Mouse (Mus musculus): ENCODE data around the gene Lrrc3. TPM values are rescaled to one million over a fixed set of nuclear protein-coding genes. Genes with fewer than 3 reads are reported as not detected.

Lrrc3 gene
- polyA plus RNA-seq, 1 experiment = 8.6 TPM

GRCm38 (mm10) chr10:77869651-77870050 lies 32.7 kb downstream of the Lrrc3 start:
- no peak overlapping the region for H3K4me3 ChIP-seq (ENCODE audit: insufficient read depth, low read depth, low read length)
- no peaks in the 10 kb centered on the region for H3K27me3 ChIP-seq (replicated peaks; ENCODE audit: control insufficient read depth, insufficient read depth, low read length)
- no peak overlapping the region for H3K27ac ChIP-seq (ENCODE audit: insufficient read depth, low read depth, low read length)
- no peak for TF ChIP-seq CTCF (conservative IDR thresholded peaks at IDR 0.05; ENCODE audit: insufficient read depth, insufficient read length, low read depth, low read length)
- no peaks in the 10 kb centered on the region for H3K4me1 ChIP-seq (ENCODE audit: control insufficient read depth, insufficient read depth, low read length)
- no peaks in the 10 kb centered on the region for H3K36me3 ChIP-seq (ENCODE audit: control insufficient read depth, insufficient read depth, low read length)
- DNase-seq = no peak
- 91% methylated on average over 7 of the region's 7 CpGs for WGBS

DNA sequence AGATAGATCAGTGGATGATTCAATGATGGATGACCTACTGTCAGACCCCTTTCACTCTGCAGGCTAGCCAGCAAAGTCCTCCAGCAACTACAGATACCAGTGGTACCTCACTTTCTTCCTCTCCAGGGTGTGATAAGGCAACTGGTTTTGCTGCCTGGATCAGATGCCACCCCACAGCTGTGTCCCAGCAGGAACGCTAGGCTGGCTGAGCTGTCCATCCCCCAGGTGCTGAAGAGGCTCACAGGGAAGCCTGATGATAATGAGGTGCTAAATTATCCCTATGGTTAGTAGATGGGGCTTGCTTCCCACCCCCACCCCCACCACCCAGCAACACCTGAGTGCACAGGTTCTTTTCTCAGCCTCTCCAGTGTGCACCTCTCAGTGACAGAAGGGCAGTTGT lies 34.8 kb downstream of the Lrrc3 start:
- H3K27ac ChIP-seq (ENCODE audit: insufficient read depth, low read depth, low read length) = no peak overlapping the region
- H3K36me3 ChIP-seq (ENCODE audit: control insufficient read depth, insufficient read depth, low read length) = no peaks in the 10 kb centered on the region
- no peak for DNase-seq
- H3K4me3 ChIP-seq (ENCODE audit: insufficient read depth, low read depth, low read length) = no peak overlapping the region
- 23% methylated on average over 1 of the region's 1 CpGs for WGBS
- no peaks in the 10 kb centered on the region for H3K27me3 ChIP-seq (replicated peaks; ENCODE audit: control insufficient read depth, insufficient read depth, low read length)
- no peak for TF ChIP-seq POLR2A (IDR thresholded peaks at IDR 0.05; ENCODE audit: low read depth, low read length)
- no peak for TF ChIP-seq CTCF (conservative IDR thresholded peaks at IDR 0.05; ENCODE audit: insufficient read depth, insufficient read length, low read depth, low read length)
- H3K4me1 ChIP-seq (ENCODE audit: control insufficient read depth, insufficient read depth, low read length) = no peaks in the 10 kb centered on the region

DNA sequence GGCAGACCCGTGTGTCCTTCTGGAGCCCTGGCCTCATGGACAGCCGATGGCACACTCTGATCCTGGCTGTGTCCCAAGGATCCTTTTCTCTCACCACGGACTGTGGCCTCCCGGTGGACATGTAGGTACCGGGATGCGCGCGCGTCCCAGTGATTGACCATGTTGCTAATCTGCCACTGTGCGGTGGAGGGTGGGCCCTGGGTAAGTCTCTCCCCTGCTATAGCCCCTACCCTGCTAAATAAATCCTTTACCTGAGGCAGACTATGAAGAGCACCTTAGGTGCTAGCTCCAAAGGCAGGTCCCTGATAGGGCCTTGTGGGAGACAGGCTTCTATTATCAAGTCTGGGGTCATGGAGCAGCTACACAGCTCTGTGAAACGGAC lies 37.6 kb downstream of the Lrrc3 start:
- Histone ChIP-seq H3K27me3 (replicated peaks; ENCODE audit: control insufficient read depth, insufficient read depth, low read length) (no peaks in the 10 kb centered on the region), H3K4me3 (ENCODE audit: insufficient read depth, low read depth, low read length) (peak overlapping the region; percentile 2; the same call in 1 of the 2 replicates), H3K27ac (ENCODE audit: insufficient read depth, low read depth, low read length) (no peak overlapping the region), H3K36me3 (ENCODE audit: control insufficient read depth, insufficient read depth, low read length) (no peaks in the 10 kb centered on the region), H3K4me1 (ENCODE audit: control insufficient read depth, insufficient read depth, low read length) (no peaks in the 10 kb centered on the region)
- DNase-seq = no peak
- TF ChIP-seq POLR2A (IDR thresholded peaks at IDR 0.05; ENCODE audit: low read depth, low read length) (no peak), CTCF (conservative IDR thresholded peaks at IDR 0.05; ENCODE audit: insufficient read depth, insufficient read length, low read depth, low read length) (no peak)
- WGBS = 33% methylated on average over 11 of the region's 11 CpGs

DNA sequence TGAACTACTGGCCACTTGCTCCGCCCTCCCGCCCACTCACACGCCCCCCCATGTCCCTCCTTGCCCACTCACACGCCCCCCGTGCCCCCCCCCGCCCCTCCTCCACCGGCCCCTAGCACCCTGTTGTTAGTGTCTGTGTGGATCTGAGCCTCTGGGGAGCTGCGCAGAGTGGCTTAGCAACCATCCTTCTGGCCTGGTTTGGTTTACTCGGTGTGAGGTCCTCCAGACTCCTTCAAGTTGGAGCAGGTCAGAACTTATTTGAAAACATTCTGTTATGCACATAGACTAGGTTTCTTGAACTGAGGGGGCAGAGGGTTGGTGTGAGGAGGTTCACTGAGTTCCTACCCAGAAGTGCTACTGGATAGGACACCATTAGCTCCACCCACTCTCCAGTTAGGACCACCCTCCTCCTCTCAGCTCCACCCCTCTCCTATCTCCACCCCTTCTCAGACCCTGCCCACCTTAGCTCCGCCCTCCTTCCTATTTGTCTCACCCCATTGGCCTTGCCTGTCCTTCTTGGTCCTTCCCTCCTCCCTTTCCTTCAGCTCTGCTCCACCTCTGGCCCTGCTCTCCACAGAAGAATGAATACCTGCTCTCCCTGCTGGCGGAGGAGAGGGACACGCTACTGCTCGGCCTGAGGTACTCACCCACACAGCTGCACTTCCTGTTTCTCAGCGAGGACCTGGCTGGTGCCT lies 38.1 kb downstream of the Lrrc3 start:
- no peaks in the 10 kb centered on the region for H3K4me1 ChIP-seq (ENCODE audit: control insufficient read depth, insufficient read depth, low read length)
- no peak overlapping the region for H3K27ac ChIP-seq (ENCODE audit: insufficient read depth, low read depth, low read length)
- DNase-seq = peak; percentile 79
- H3K4me3 ChIP-seq (ENCODE audit: insufficient read depth, low read depth, low read length) = peak overlapping the region; percentile 2; the same call in 1 of the 2 replicates
- WGBS = 28% methylated on average over 12 of the region's 14 CpGs
- H3K36me3 ChIP-seq (ENCODE audit: control insufficient read depth, insufficient read depth, low read length) = no peaks in the 10 kb centered on the region
- H3K27me3 ChIP-seq (replicated peaks; ENCODE audit: control insufficient read depth, insufficient read depth, low read length) = no peaks in the 10 kb centered on the region
- TF ChIP-seq POLR2A (IDR thresholded peaks at IDR 0.05; ENCODE audit: low read depth, low read length) (no peak), CTCF (conservative IDR thresholded peaks at IDR 0.05; ENCODE audit: insufficient read depth, insufficient read length, low read depth, low read length) (no peak)

DNA sequence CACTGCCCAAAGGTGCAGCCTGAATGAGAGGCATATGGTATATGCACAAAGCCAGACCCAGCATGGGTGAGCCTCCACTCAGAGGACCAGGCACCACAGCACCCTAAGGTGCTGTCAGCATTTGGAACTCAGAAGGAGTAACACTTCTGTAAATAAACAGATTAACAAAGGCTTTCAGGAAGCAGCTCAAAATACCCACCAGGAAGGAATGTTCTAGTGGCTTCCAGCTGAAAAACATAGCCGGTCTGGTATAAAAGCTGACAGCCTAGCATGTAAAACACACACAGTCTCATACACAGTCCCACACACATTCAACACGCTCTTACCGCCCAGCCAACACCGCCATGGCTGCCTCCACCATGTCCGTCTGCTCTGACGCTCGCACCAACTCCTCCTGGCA lies 40.7 kb downstream of the Lrrc3 start, which contains the start of gene Gm3285:
TSS of gene Gm3285 (plus strand) at position 301 of the 400 bp plus-strand sequence.
- Histone ChIP-seq H3K4me3 (ENCODE audit: insufficient read depth, low read depth, low read length) (no peak within 1 kb of the TSS), H3K4me1 (ENCODE audit: control insufficient read depth, insufficient read depth, low read length) (no peaks in the 10 kb centered on the region), H3K27me3 (replicated peaks; ENCODE audit: control insufficient read depth, insufficient read depth, low read length) (no peaks in the 10 kb centered on the region), H3K36me3 (ENCODE audit: control insufficient read depth, insufficient read depth, low read length) (no peaks in the 10 kb centered on the region), H3K27ac (ENCODE audit: insufficient read depth, low read depth, low read length) (no peak within 1 kb of the TSS)
- DNase-seq = no peak
- 62% methylated on average over 7 of the region's 7 CpGs for WGBS
- TF ChIP-seq CTCF (conservative IDR thresholded peaks at IDR 0.05; ENCODE audit: insufficient read depth, insufficient read length, low read depth, low read length) = no peak

- no peak for DNase-seq
These were observed 49.8 kb downstream of the Lrrc3 start, which contains the start of gene Gm10318 for GRCm38 (mm10) chr10:77852559-77852958. Gene Gm10318 (plus strand): TSS chr10:77852859.

More at GRCm38 (mm10) chr10:77852559-77852958, 49.8 kb downstream of the Lrrc3 start, which contains the start of gene Gm10318:
- H3K27me3 ChIP-seq (replicated peaks; ENCODE audit: control insufficient read depth, insufficient read depth, low read length) = no peaks in the 10 kb centered on the region
- no peak within 1 kb of the TSS for H3K4me3 ChIP-seq (ENCODE audit: insufficient read depth, low read depth, low read length)
- no peak for TF ChIP-seq CTCF (conservative IDR thresholded peaks at IDR 0.05; ENCODE audit: insufficient read depth, insufficient read length, low read depth, low read length)
- TF ChIP-seq POLR2A (IDR thresholded peaks at IDR 0.05; ENCODE audit: low read depth, low read length) = no peak
- WGBS = 69% methylated on average over 9 of the region's 9 CpGs
- no peak within 1 kb of the TSS for H3K27ac ChIP-seq (ENCODE audit: insufficient read depth, low read depth, low read length)
- no peaks in the 10 kb centered on the region for H3K36me3 ChIP-seq (ENCODE audit: control insufficient read depth, insufficient read depth, low read length)
- no peaks in the 10 kb centered on the region for H3K4me1 ChIP-seq (ENCODE audit: control insufficient read depth, insufficient read depth, low read length)

Other genes with a start within 250 kb of the Lrrc3 start
- 0.86 and 1.2 TPM in 2 replicates for gene Tspear, start 216.0 kb downstream of the Lrrc3 start, polyA plus RNA-seq (2012; rRNA removed)
- not detected in 2 replicates for gene Gm19402, start 211.8 kb downstream of the Lrrc3 start, polyA plus RNA-seq (2012; rRNA removed)
- not detected in 2 replicates for gene Gm9508, start 205.3 kb downstream of the Lrrc3 start, polyA plus RNA-seq (2012; rRNA removed)
- not detected in 2 replicates for gene Gm10272, start 195.9 kb downstream of the Lrrc3 start, polyA plus RNA-seq (2012; rRNA removed)
- not detected in 2 replicates for gene Gm10024, start 191.1 kb downstream of the Lrrc3 start, polyA plus RNA-seq (2012; rRNA removed)
- not detected in 2 replicates for gene Gm10142, start 186.7 kb downstream of the Lrrc3 start, polyA plus RNA-seq (2012; rRNA removed)
- not detected in 2 replicates for gene Krtap12-1, start 181.9 kb downstream of the Lrrc3 start, polyA plus RNA-seq (2012; rRNA removed)
- not detected in 2 replicates for gene Gm10100, start 176.1 kb downstream of the Lrrc3 start, polyA plus RNA-seq (2012; rRNA removed)
- not detected in 2 replicates for gene Gm18596, start 159.9 kb downstream of the Lrrc3 start, polyA plus RNA-seq (2012; rRNA removed)
- not detected in 2 replicates for gene Gm9736, start 151.2 kb downstream of the Lrrc3 start, polyA plus RNA-seq (2012; rRNA removed)
- not detected in 2 replicates for gene Gm3233, start 142.9 kb downstream of the Lrrc3 start, polyA plus RNA-seq (2012; rRNA removed)
- gene Gm3238, start 131.2 kb downstream of the Lrrc3 start, polyA plus RNA-seq (2012; rRNA removed) = not detected in 2 replicates
- gene Gm7138, start 125.6 kb downstream of the Lrrc3 start, polyA plus RNA-seq (2012; rRNA removed) = not detected in 2 replicates
- gene Gm3250, start 120.0 kb downstream of the Lrrc3 start, polyA plus RNA-seq (2012; rRNA removed) = not detected in 2 replicates
- gene Gm7137, start 114.3 kb downstream of the Lrrc3 start, polyA plus RNA-seq (2012; rRNA removed) = not detected in 2 replicates
- gene Gm9639, start 107.5 kb downstream of the Lrrc3 start, polyA plus RNA-seq (2012; rRNA removed) = not detected in 2 replicates
- gene Gm19668, start 103.4 kb downstream of the Lrrc3 start, polyA plus RNA-seq (2012; rRNA removed) = not detected in 2 replicates
- gene Gm9507, start 90.7 kb downstream of the Lrrc3 start, polyA plus RNA-seq (2012; rRNA removed) = not detected in 2 replicates
- not detected in 2 replicates for gene Gm2696, start 87.9 kb downstream of the Lrrc3 start, polyA plus RNA-seq (2012; rRNA removed)
- not detected in 2 replicates for gene Krtap10-4, start 75.4 kb downstream of the Lrrc3 start, polyA plus RNA-seq (2012; rRNA removed)
- gene Krtap10-10, start 66.6 kb downstream of the Lrrc3 start, polyA plus RNA-seq (2012; rRNA removed) = not detected in 2 replicates
- gene Gm36176, start 55.7 kb downstream of the Lrrc3 start, polyA plus RNA-seq (2012; rRNA removed) = not detected in 2 replicates
- not detected in 2 replicates for gene Gm10318, start 49.7 kb downstream of the Lrrc3 start, polyA plus RNA-seq (2012; rRNA removed)
- gene Gm3285, start 40.6 kb downstream of the Lrrc3 start, polyA plus RNA-seq (2012; rRNA removed) = not detected in 2 replicates
- gene Trpm2, start 68.0 kb upstream of the Lrrc3 start, polyA plus RNA-seq (2012; rRNA removed) = 0.53 and 1.2 TPM in 2 replicates
- gene 1810043G02Rik, start 76.0 kb upstream of the Lrrc3 start, polyA plus RNA-seq (2012; rRNA removed) = 60.5 and 75.3 TPM in 2 replicates
- gene Pfkl, start 107.5 kb upstream of the Lrrc3 start, polyA plus RNA-seq (2012; rRNA removed) = 100 and 107 TPM in 2 replicates
- gene Dnmt3l, start 139.4 kb upstream of the Lrrc3 start, polyA plus RNA-seq (2012; rRNA removed) = 0.34 and 1.1 TPM in 2 replicates
- 0.23 and 0.41 TPM in 2 replicates for gene Aire, start 141.1 kb upstream of the Lrrc3 start, polyA plus RNA-seq (2012; rRNA removed)
- 13.3 and 19.0 TPM in 2 replicates for gene Icosl, start 166.8 kb upstream of the Lrrc3 start, polyA plus RNA-seq (2012; rRNA removed)